Mouse (Mus musculus) heart, postnatal 0 days (tissue): ENCODE data around the gene Smok2a.
"Not testable (repeated sequence)": the region's sequence is repeated elsewhere in the genome, so short reads cannot be mapped to it uniquely, and the experiment has no call there.

ENCODE experiments used
- CTCF ChIP-seq: IDR thresholded peaks from 2 replicates; pipeline ENCODE4 v1.5.1; 2016; ENCODE audit warnings: antibody characterized with exemption, control low read depth, low read depth
- EP300 ChIP-seq: IDR thresholded peaks from 2 replicates; pipeline ENCODE4 v1.6.1; 2016; ENCODE audit warnings: antibody characterized with exemption, low read depth

DNA sequence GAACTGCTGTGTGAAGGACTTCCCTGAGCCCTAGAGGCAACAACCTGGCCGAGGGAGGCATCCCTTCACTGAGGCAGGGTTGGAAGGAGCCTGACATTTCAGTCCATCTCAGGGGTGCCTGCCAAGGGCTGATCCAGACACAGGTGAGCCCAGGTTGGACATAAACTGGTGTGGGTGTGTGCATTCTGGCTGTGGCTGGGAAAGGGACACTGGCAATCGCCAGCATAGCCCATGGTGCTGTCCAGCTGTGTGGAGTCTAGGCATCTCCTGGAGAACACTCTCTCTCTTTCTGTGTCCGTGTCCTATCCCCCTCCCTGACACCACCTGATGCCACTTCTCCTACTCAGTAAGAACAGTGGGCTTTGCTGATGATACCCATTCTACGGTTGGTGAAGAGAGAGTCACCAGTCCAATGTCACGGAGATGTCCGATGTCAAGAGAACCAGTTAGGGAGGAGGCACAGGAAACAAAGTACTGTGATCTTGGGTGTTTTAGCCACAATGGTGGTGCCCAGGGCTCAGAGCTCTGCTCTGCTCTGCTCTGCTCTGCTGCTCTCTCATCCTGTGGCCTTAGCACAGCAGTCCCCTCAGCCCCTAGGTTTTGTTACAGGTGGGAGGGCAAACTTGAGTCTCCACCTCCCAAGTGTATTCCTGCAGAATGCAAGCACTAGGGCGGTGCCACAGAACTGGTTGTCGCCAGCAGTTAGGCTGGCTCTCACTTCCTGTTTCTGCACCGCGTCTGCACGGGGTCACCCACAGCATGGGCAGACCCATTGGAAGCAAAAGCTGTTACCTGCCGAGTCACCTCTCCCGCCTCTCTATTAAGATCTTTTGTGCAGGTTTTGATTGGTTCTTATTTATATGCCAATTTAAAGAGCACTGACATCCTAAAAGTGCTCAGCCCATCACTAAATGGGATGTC, 20.1 kb downstream of the Smok2a start:
- TF ChIP-seq CTCF, EP300: not testable (repeated sequence)
